Mouse (Mus musculus) spleen, adult 18-20 months (tissue): ENCODE results near the gene Gm28048.
A peak's percentile ranks its signal among the peaks of the same experiment; 100 is the strongest.

Experiments
- DNase-seq, 2 experiments: peaks; one replicate each; pipeline ENCODE4 v3.0.0; 2022; ENCODE audit warnings: mixed read lengths in 2 of 2

Gene Gm28048

GRCm38 (mm10) chr11:22857705-22858440 is 124.0 kb downstream of the Gm28048 start:
- peak; percentile 32 to 49 for DNase-seq

DNA sequence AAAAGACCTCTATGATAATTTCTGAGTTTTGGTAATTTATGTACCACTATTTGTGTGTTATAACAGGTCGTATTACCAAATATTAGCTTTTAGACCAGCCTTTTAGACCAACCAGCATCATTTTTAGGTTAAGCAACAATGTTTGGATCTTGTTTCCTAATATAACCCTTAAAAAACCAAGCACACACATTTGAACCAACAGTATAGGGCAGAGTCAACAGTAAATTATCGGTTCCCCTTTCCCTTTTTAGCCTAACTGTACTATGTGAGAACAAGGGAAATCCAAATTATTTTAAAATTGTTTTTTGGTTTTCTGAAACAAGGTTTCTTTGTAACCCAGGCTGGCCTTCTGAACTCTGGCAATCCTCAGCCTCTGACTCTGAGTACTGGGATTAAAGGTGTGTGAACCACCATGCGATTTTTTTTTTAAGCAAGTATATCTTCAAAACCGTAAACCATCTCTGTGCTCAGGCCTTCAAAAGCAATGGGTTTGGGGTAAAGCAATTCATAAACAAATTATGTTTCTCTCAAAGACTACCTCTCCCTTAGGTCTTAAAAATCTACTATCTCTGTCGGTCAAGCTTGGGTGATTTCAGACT is 124.7 kb downstream of the Gm28048 start:
- DNase-seq = no peak

- DNase-seq = no peak
Observed at GRCm38 (mm10) chr11:22856371-22856965, 125.4 kb downstream of the Gm28048 start.

DNA sequence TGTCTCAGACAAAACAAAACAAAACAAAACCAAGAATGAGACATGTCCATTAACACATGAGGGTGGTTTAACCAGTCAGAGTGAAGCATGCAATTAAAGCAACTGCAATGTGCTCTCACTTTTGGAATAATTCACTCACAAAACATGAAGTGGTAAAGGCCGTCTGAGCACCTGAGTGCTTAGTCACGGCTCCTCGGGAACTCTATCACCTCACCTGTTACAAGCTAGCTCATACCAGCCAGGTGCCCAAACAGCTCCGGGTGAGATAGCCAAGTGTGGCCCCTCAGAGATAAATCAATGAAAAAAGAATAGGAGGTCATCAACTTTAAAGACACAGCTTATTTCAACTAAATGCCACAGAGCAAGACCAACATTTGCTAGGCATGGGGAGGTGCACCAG is 127.3 kb downstream of the Gm28048 start:
- DNase-seq = no peak

- DNase-seq = no peak
Observed at GRCm38 (mm10) chr11:22853477-22854157, 128.3 kb downstream of the Gm28048 start.

DNA sequence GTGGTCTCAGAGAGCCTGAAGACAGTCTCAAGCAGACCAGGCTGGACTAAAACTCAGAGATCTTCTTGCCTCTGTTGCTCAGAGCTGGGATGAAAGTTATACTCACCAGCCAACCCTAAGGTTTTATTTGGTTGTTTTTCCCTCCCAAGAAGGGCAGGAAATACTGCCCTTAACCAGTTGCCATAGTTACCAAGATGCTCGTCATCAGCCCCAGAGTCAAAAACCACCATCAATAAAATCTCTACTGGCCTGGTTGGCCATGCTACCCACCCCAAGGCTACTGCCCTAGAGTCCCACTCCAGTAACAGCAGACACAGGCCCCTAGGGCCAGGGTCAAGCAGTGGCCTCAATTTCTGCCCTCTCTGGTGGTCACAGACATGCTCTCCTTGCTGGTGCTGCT is 129.4 kb downstream of the Gm28048 start:
- no peak for DNase-seq

GRCm38 (mm10) chr11:22851416-22851815 is 130.5 kb downstream of the Gm28048 start:
- no peak for DNase-seq

GRCm38 (mm10) chr11:22850077-22850476 is 131.8 kb downstream of the Gm28048 start:
- no peak for DNase-seq

- DNase-seq = no peak
Observed at GRCm38 (mm10) chr11:22848649-22849195, 133.2 kb downstream of the Gm28048 start.

DNA sequence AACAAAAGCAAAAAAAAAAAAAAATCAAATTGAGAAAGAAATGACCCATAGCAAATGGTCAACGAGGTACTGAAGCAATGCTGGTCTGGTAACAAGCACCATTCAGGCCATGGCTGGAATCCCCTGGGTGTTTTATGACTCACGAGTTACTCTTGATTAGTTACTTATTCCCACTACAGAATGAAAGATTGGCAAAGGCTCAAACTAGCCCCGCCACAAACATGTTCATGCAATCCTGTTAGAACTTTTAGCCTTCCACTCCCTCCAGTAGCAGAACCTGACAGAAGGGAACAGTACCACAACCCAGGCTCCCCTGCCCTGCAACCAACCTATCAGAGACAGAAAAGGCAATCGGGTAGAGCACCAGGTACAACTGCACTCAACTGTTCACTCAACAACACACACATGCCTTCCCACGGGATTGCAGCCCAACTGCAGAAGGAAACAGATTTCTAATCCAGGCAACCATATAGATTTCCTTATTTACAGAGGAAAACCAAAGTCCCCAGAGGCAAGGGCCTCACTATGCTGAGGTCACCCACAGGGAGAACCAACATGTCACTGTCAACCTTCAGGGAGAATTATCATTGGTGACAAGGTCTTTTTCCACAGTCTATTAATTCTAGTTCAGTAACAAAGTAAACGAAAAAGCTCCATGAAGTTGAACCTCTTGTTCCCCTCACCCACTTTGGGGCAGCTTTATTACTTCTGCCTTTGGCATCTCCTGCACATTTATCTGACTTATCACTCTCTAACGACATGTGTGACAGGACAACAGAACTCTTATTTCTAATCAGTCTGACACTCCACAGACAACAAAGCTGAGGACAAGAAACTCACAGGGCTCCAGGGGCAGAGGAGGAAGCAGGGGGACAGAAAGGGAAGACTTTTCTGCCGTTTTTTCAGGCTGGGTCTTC is 133.9 kb downstream of the Gm28048 start:
- DNase-seq = no peak

DNA sequence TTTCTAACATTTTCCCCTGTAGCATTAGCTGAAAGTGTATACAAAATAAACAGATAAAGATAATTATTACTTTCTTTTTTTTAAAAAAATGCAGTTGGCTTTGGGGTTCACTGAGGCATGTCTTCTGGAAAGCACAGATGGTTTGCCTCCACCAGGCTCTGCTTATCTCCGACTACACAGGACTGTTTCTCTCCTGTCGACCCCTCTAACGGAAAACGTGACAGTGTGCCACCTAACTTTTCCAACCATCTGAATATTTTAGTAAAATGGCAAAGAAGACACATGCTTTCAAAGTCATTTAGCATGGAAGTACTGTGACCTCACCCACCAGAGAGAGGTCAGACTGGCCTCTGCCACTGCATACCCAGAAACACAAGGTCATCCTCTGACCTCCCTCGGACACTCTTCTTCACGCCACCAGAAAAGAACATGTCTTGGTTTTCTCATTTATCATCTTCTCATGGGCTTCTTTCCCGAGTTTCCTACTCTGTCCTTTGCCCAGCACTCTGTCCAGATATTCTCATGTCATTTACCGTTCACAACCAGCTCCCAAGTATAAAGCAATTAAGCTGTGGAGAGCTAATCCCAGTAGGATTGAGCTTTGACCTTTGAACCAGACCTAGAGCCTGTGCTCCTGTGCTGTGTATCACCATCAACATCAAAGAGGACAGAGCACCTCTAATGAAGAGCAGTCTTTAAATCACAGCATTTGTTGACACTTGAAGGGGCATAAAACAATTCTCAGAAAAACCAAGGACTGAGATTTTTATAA is 134.7 kb downstream of the Gm28048 start:
- DNase-seq = no peak

DNA sequence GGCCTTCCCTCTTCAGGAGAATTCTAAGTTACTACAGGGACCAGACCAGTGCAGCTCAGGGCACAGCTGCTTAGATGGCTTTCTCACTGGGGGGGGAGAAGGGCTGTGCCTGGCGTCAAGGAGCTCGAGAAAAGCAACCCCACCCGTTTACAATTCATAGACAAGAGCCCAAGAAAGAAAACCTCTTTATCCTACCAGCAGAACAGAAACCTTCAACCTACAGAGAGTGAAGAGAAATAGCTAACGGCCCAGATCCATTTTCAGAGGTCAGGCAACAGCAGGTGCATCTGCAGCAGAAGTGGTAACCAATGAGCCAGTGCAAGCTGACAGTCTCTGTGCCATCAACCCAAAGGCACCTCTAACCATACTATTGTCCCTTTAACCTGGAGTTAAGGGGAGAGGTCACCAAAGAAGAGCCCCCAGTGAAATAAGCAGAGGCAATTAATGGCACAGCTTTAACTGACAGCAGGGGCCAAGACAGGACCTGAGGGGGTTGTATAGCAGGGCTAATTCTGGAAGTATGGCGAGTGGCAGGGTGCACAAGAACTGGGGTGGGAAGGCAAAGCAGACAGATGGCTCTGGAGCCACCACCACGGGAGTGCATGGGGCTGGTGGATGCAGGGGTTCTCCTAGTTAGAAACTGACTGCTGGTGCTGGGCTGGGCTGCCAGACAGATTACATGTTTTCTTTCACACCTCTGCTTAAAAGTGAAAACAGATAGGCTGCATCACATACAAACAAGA is 135.6 kb downstream of the Gm28048 start:
- DNase-seq = no peak

GRCm38 (mm10) chr11:22844754-22845718 is 136.9 kb downstream of the Gm28048 start:
- DNase-seq = no peak

DNA sequence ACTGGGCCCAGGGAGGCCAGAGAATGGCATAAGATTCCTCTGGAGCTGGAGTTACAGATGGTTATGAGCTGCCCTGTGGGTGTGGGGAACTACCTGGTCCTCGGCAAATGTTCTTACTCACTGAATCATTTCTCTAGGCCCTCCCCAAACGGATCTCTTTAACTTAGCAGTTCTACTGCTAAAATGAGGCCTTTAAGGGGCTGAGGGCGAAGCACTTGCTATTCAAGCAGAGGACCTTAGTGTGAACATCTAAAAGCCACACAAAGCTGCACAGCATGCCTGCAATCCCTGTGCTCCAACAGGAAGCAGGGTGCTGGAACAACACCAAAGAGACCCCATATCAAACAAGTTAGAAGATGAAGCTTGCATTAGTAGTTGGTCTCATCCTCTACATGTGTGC is 142.4 kb downstream of the Gm28048 start:
- DNase-seq = no peak

- no peak for DNase-seq
Observed at GRCm38 (mm10) chr11:22838361-22838760, 143.5 kb downstream of the Gm28048 start.

- no peak for DNase-seq
Observed at GRCm38 (mm10) chr11:22836269-22836668, 145.6 kb downstream of the Gm28048 start.

DNA sequence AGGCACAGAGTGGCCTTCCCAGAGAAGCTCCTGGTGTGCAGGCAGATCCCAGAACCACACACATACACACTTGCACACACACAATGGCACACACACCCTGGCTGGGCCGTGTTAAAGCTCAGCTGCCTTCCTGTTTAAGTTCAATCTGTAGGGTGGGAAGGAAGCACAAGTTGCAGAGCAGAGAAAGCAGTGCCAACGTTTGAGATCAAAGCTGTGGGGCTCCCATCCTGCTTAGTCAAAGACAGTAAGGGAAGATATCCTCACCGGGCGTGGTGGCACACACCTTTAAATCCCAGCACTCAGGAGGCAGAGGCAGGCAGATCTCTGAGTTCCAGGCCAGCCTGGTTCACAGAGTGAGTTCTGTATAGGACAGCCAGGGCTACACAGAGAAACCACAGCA is 149.3 kb downstream of the Gm28048 start:
- DNase-seq = no peak

DNA sequence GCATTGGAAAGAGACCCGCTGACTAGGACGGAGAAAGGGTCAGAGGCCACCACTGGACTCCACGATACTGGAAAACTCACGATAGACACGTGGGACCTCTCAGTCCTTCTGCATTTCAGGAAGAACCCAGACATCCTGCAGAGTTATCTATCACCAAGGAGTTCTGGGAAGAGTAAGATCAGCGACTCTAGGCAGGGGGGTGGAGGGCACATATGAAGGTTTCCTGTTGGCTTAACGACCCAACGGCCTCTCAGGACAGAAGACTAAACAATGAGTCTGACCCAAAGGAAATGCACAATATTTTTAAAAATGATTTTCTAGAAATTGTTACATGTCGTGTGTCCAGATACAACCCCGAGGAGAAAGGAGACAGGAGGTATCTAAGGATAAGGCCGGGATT is 150.0 kb downstream of the Gm28048 start:
- DNase-seq = no peak

- no peak for DNase-seq
Observed at GRCm38 (mm10) chr11:22830684-22831083, 151.2 kb downstream of the Gm28048 start.
